Mouse (Mus musculus) ovary, postnatal 14 days (tissue): ENCODE measurements around the gene Cdc42bpb.

Experiments
- DNase-seq: peaks from one replicate; pipeline ENCODE4 v3.0.0; 2022; ENCODE audit warnings: low spot score

Cdc42bpb gene

DNA sequence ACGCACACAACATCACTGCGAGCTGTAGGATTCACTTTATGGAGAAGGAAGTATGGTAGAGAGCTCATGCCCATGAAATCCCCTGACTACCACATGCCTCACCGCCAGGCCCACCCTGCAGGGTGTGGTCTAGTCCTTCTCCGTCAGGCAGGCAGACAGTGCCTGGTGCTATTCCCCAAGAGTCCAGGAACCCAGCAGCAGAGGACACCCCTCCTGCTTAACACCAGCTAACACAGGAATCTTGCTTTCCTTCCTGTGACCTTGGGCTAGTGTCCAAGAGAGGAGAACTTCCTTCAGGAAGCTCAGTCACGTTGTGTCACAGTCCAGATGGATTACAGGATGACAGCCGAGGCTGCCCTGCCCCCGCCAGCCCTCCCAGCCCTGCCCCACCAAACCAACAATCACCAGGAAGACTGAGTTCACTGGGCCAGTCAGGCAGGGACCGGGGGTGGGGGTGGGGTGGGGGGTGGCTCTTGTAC, 9.2 kb upstream of the Cdc42bpb start:
- no peak for DNase-seq

- no peak for DNase-seq
These were observed 8.5 kb upstream of the Cdc42bpb start for GRCm38 (mm10) chr12:111385883-111386641.

- DNase-seq = no peak
These were observed 1.3 kb upstream of the Cdc42bpb start for GRCm38 (mm10) chr12:111378812-111379211.

- no peak for DNase-seq
These were observed 520 bp upstream of the Cdc42bpb start for GRCm38 (mm10) chr12:111377986-111378490.

DNA sequence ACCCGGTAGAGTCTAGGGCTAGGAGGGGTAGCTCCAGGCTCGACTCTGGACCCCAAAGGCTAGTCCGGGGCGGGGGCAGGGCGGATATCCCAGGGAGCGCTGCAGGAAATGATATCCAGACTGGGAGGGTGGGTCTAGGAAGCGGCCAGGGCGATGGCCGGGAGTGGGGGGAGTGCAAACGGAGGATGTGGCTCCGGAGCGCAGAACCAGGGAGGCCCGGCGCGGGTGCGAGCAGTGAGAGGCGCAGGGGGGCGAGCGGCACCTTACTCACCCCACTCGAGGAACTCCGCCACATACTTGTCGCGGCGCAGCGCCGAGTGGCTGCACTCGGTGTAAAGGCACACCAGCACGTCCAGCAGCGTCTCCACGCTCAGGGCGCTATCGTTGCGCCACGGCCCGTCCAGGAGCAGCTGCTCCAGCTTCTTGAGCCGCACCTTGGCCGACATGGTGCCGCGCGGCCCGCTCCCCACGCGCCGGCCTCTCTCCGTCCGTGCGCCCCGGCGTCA, 639 bp downstream of the Cdc42bpb start:
- DNase-seq = peak; percentile 47

GRCm38 (mm10) chr12:111376053-111376452, 1.5 kb downstream of the Cdc42bpb start:
- DNase-seq = no peak

DNA sequence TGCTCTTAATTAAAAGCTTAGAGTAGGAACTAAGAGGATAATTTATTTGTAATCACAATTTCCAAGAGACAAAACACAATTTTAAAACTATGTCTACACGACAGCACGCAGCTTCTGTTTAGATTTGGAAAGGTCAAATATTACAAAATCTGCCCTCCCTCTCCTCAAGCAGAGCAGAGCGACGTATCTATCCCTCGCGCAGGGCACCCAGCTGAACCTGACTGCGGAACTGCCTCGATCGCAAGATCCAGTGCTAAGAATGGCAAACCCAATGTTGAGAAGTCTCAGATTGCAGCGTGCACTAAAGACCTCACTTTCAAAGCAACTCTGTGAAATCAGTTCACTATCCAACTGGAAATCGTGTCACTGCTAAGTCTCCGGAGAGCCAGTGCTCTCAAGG, 2.0 kb downstream of the Cdc42bpb start:
- no peak for DNase-seq

DNA sequence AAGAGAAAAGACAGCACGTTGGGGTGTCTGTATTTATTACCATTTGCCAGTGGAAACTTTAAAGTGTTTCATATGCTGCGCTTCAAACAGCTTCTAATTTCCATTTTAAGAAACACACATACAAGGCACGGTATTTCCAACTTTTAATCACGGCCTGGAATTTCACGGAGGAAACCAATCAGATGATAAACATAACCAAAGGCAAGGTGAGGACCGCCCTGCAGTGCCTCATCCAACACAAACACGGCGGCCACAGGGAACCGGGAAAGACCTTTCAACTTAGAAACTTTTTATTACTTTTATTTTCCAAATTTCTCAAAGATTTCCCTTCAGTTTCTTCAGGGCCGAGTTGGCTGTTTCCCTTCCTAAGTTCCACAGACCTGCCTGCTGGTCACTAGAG, 2.8 kb downstream of the Cdc42bpb start:
- DNase-seq = no peak

GRCm38 (mm10) chr12:111373411-111373810, 4.1 kb downstream of the Cdc42bpb start:
- DNase-seq = no peak

DNA sequence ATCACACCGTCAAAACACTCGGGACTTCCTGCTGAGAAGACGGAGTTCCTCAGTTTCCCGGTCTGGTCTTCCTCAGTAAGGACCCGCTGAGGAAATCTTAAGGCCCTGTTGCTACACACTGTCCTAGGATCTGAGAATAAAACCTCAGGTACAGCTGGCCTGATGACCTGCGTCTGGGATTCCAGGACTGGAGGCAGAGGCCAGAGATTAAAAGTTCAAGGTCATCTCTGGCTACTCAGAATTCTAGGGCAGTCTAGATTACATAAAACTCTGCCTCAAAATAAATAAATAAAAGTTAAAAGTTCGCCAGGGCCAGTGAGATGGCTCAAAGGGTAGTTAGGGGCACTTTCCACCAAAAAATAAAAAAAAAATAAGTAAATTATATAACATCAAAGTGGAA, 5.6 kb downstream of the Cdc42bpb start:
- no peak for DNase-seq

DNA sequence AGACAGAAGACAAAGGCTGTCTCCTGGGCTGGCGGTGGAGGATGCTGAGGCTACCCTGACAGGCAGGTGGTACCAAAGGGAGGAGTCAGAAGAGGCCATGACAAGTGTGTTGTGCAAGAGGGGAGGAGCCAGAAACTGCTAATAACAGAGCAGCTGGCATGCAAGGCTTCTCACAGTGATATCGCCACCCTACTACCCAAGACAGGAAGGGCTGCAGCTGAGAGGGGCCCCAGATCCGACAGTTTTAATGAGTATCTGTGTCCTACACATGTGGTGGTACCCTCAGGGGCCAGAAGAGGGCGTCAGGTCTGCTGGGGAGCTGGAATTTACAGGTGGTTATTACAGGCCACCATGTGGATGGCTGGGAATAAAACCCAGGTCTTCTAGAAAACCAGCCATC, 7.3 kb downstream of the Cdc42bpb start:
- no peak for DNase-seq

DNA sequence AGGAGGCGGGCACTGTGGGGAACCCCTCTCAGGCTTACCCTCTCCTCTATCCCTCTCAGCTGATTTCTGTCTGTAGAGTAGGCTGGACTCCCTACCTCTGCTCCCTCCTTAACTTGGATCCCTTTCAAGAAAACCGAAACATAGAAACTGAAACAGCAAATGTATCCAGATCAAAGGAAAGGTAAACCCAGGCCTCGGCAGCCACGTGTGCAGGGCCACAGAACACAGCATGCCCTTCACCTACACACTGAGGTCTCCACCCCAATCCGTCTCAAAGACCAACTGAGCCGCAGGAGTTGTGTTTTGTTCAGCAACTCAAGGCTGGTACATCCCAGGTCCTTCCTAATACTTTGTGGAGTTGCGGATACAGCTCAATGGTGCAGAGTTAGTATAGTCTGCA, 10.5 kb downstream of the Cdc42bpb start:
- DNase-seq = no peak

GRCm38 (mm10) chr12:111364234-111364633, 13.3 kb downstream of the Cdc42bpb start:
- DNase-seq = no peak

DNA sequence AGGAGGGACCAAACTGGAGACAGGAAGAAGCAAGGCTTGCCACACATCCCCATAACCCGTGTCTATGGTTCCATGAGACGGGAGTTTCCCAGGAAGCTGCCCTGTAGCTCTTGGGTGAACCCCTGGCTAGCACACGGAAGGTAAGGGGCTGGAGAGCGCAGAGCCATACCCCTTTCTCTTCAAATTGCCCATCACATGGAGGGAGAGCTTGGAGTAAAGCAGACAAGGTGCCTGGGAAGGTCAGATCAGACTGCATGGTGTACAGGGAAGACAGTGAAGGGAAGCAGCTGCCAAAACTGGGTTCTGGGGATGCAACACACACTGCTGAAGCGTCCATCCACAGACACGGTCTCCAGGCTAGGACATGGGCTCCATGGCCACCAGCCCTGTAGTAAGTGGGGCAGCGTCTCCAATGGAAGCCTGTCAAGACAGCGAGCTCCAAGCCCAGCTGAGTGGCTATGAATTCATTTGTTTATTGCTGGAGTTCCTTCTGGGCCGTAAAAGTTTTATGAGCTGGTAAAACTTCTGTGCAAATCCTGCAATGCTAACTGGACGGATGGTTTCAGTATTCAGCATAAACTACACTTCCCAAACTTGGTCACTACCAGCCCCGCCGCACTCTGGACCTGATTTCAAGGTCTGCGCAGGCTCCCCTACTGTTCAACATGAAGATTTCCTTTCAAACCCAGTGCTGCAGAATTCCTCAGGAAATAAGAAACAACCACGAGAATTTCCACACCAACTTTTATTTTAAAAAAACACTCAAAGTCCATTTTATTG, 16.0 kb downstream of the Cdc42bpb start:
- DNase-seq = no peak

GRCm38 (mm10) chr12:111360671-111361070, 16.8 kb downstream of the Cdc42bpb start:
- no peak for DNase-seq

DNA sequence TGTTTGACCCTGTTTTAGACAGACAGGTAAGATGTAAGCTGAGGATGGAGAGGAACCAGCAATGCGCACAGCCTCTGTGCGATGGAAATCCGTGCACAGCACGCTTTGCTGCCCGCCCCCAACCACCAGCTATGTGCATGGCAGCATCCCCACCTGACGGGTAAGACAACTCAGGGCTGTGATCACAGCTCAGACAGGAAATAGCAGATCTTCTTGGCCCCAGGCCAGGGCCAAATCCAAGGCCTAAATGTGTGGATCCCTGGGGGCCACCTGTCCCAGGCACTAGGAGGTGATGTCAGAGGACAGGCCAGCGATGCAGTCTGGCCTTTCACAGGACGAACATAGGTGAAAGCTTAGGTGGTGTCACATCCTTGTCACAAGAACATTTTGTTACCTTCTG, 21.3 kb downstream of the Cdc42bpb start:
- no peak for DNase-seq

- no peak for DNase-seq
These were observed 23.4 kb downstream of the Cdc42bpb start for GRCm38 (mm10) chr12:111354142-111354541.

- DNase-seq = peak; percentile 29
These were observed 24.0 kb downstream of the Cdc42bpb start for GRCm38 (mm10) chr12:111353439-111353915.

- no peak for DNase-seq
These were observed 24.5 kb downstream of the Cdc42bpb start for GRCm38 (mm10) chr12:111353008-111353407.

- DNase-seq = no peak
These were observed 25.0 kb downstream of the Cdc42bpb start for GRCm38 (mm10) chr12:111352520-111352919.

GRCm38 (mm10) chr12:111349540-111350231, 27.8 kb downstream of the Cdc42bpb start:
- no peak for DNase-seq

GRCm38 (mm10) chr12:111343956-111344355, 33.6 kb downstream of the Cdc42bpb start:
- no peak for DNase-seq
